Mouse (Mus musculus): Measurements from ENCODE around the gene Wdtc1. TPM values are rescaled to one million over a fixed set of nuclear protein-coding genes. Genes with fewer than 3 reads are reported as not detected.
A peak's percentile ranks its signal among the peaks of the same experiment; 100 is the strongest.

Gene Wdtc1
- total RNA-seq, 1 experiment from 2014 or later, result 60.7 TPM

- peak; percentile 81 for DNase-seq
Observed at GRCm38 (mm10) chr4:133250609-133251008, 102.7 kb downstream of the Wdtc1 start.

GRCm38 (mm10) chr4:133247806-133248449, 105.4 kb downstream of the Wdtc1 start:
- no peak for DNase-seq

GRCm38 (mm10) chr4:133247072-133247471, 106.2 kb downstream of the Wdtc1 start:
- no peak for DNase-seq

- DNase-seq, result no peak
Observed at GRCm38 (mm10) chr4:133244289-133244688, 109.0 kb downstream of the Wdtc1 start.

GRCm38 (mm10) chr4:133243538-133243937, 109.7 kb downstream of the Wdtc1 start:
- DNase-seq, result no peak

- DNase-seq, result no peak
Observed at GRCm38 (mm10) chr4:133242710-133243109, 110.6 kb downstream of the Wdtc1 start.

Small RNAs within 50 kb of the gene (microRNA-seq; reads per million reads assigned to microRNA genes)
- gene Mir5122, result 11.0 to 12.7 reads per million in 2 experiments

Other genes with a start within 250 kb of the Wdtc1 start
- 107 and 137 TPM in 2 replicates for gene Wasf2, start 223.0 kb downstream of the Wdtc1 start, total RNA-seq (2021)
- gene Cd164l2, start 141.3 kb downstream of the Wdtc1 start, total RNA-seq (2021), result 1.4 and 1.5 TPM in 2 replicates
- not detected in 2 replicates for gene Gpr3, start 140.9 kb downstream of the Wdtc1 start, total RNA-seq (2021)
- gene Map3k6, start 112.7 kb downstream of the Wdtc1 start, total RNA-seq (2021), result 15.7 and 20.1 TPM in 2 replicates
- 1.9 and 2.0 TPM in 2 replicates for gene Sytl1, start 90.4 kb downstream of the Wdtc1 start, total RNA-seq (2021)
- 60.2 and 73.3 TPM in 2 replicates for gene Tmem222, start 75.7 kb downstream of the Wdtc1 start, total RNA-seq (2021)
- 70.4 and 70.7 TPM in 2 replicates for gene Slc9a1, start 16.2 kb upstream of the Wdtc1 start, total RNA-seq (2021)
- gene Tent5b, start 126.7 kb upstream of the Wdtc1 start, total RNA-seq (2021), result 0.76 and 1.2 TPM in 2 replicates
- 4.6 and 4.9 TPM in 2 replicates for gene Trnp1, start 145.1 kb upstream of the Wdtc1 start, total RNA-seq (2021)
- 2.8 and 5.1 TPM in 2 replicates for gene Kdf1, start 165.5 kb upstream of the Wdtc1 start, total RNA-seq (2021)
- gene Nudc, start 192.5 kb upstream of the Wdtc1 start, total RNA-seq (2021), result 171 and 211 TPM in 2 replicates
- gene Nr0b2, start 199.9 kb upstream of the Wdtc1 start, total RNA-seq (2021), result 55.6 and 58.0 TPM in 2 replicates
- gene Gpatch3, start 221.3 kb upstream of the Wdtc1 start, total RNA-seq (2021), result 5.9 and 8.3 TPM in 2 replicates
- 15.8 and 16.1 TPM in 2 replicates for gene Gpn2, start 230.9 kb upstream of the Wdtc1 start, total RNA-seq (2021)
- gene Sfn, start 248.7 kb upstream of the Wdtc1 start, total RNA-seq (2021), result 1.3 and 1.7 TPM in 2 replicates